Mouse (Mus musculus) spleen, postnatal 36 days (tissue): ENCODE data around the gene Eif2ak3.
"Not testable (repeated sequence)": the region's sequence is repeated elsewhere in the genome, so short reads cannot be mapped to it uniquely, and the experiment has no call there.

Experiments
- DNase-seq, 2 experiments: peaks; one replicate each; pipeline ENCODE4 v3.0.0; 2022; ENCODE audit warnings: low spot score in 2 of 2, mixed read lengths in 1 of 2

Gene Eif2ak3

DNA sequence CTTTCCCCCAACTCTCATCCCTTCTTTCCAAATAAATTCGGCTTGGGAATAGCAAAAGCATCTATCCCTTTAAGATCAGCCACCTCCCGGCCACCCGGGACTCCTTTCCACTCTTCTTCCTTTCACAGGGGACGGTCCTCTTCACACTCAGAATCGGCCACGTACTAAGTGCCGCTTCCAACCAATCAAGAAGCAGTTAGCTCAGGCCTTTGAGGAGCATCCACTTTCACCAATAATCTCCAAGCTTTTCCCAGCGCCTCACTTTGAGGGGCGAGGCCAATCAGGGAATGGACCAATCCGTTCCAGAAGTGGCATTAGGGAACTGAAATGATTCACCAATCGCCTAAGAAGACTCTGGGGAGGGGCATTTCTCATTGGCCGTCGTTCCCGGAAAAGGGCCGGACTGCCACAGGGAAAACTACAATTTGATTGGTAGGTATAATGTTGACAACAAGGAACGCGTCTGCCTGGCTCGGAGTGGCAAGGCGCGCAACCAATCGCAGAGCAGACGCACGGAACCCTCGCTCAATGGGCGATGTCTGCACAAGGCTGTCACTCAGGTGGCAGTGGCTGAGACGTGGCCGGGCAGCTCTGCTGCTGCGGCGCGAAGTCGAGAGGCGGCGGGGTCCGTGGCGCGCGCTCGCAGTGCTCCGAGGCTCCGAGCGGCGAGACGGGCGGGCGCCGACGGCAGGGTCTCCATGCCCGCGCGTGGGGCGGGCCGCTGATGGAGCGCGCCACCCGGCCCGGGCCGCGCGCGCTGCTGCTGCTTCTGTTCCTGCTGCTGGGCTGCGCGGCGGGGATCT, at the start of gene Eif2ak3:
Gene Eif2ak3 (plus strand): TSS at position 514 of the 803 bp plus-strand sequence.
- peak; percentile 99 for DNase-seq

DNA sequence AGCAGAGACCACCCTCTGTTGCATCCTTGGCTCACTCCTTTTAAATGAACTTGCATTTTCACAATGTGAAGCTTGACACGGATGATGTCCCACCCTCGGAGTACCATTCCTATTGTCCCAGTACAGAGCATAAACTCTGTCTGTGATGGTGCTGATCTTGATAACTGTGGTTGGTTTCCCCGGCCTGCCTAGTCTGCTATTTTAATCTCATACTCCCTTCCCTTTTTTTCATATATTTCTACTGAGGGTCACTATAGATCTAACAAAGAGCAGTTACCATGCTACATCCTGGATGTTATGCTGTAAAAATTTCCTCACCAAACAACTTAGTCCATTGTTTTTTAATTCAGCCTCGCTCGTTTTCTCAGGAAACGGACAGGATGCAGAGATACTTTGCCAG, 47.4 kb upstream of the Eif2ak3 start:
- DNase-seq: no peak

DNA sequence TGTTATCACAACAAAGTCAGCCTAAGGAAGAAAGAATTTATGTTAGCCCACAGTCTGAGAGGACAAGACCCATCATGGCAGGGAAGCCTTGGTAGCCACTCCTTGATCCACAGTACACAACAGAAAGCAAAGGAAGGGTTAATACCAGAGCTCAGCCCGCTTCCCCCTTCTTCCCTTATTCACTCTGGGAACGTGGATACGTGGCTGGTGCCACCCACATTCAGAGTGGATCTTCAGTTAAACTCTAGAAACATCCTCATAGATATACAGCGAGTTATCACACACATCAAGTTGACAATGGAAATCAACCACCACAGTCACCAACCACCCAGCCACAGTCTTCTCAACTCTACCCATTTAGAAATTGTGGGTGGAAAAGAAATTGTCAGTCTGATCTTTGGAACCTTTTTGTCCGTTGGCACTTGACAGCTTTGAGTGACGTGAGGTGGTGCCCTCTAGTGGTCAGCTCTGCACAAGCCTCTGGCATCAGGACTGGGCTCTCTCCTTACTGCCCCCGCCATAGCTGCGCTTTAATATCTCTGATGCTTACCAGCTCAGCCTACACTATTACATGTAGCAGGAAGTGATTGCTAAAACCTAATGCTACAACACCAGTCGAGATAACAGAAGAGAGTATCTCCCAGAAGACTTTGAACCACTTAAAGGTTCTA, 46.6 kb upstream of the Eif2ak3 start:
- peak; percentile 75 to 78 for DNase-seq

DNA sequence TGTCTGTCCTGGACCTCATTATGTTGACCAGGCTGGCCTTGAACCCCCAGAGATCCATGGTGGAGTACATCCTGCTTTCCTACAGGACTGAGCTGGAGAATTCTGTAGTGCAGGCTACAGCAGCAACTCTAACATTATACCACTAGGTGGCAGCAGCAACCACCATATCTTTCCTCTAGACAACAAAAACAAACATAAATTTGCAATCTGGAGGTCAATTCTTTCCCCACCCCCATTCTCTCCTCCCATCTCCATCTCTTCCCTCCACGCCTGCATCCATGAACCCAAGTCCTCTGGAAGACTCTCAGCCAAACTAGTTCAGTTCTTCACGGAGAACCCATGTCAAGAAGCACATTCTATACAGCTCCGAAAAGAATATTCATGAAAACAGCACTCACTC, 39.7 kb upstream of the Eif2ak3 start:
- no peak for DNase-seq

DNA sequence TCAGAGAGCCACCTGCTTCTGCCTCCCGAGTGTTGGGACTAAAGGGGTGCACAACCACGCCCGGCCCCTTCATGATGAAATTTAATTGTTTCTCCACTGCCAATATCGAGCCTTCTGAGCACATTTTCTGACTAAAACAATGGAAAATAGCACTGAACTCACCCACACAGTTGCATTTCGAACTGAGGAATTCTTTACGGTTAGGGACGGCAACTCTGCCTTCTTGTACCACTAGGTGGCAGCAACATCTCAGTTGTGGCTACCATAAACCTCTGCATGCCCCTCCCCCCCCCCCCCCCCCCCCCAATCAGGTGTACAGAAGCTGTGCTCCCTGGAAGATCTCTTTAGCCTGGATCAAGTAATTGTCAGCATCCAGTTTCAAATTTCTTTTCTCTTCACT, 39.0 kb upstream of the Eif2ak3 start:
- peak; percentile 50 to 60 for DNase-seq

DNA sequence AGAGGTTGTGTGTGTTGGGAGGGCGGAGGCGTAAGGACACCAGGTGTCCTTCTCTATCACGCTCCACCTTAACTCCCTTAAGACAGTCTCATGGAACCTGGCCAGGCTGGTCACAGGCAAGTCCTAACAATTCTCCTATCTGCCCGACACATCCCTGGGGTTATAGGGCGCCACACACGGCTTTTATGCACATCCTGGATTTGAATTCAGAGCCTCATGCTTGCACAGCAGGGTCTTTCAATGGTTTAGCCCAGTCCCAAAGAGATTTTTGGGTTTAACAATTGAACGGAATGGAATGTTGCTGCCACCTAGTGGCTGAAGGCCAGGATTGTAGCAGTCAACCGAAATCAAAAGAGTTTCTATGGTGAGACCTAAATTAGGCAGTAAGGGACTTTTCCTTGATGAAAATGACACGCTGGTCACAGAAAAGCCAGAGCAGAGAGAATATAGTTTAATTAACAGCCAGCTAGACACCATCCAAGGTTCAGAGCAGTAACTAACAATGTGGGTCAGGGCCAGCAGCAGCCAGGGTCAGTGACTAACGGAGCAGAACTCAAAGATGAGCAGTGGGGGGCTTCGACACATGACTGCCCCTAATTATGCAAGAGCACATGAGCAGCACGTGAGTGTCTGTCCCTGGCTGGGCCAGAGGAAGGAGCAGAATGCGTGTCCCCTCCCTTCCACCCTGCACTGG, 38.3 kb upstream of the Eif2ak3 start:
- DNase-seq: peak; percentile 46 to 66

DNA sequence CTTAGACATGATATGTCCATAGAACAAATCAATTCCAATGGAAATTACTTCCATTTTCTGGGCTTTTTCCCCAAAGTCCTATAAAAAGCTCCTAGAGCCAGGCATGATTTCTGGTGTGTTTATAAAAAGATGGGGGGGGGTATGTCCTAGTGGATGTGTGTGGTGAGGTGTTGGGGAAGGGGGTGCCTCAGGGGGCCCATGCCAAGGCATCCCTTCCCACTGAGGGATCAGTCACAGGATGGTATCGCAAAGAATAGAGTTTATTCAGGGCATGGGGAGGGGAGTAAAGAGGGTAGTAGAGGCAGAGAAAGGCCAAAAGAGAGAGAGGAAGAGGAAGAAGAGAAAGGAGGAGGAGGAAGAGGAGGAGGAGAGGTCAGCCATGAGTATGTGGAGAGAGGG, 37.8 kb upstream of the Eif2ak3 start:
- no peak for DNase-seq

DNA sequence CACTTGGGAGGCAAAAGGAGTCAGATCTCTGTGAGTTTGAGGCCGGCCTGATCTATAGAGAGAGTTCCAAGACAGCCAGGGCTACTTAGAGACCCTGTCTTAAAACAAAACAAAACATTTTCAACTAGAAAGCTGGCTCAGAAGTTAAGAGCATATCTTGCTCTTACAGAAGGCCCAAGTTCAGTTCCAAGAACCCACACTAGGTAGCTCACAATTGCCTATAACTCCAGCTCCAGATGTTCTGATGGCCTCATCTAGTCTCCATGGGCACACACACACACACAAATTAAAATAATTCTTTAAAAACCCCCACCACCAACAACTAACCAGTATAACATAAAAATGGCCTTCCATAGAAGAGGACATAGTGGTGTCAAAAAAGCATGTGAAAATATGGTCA, 33.8 kb upstream of the Eif2ak3 start:
- no peak for DNase-seq

DNA sequence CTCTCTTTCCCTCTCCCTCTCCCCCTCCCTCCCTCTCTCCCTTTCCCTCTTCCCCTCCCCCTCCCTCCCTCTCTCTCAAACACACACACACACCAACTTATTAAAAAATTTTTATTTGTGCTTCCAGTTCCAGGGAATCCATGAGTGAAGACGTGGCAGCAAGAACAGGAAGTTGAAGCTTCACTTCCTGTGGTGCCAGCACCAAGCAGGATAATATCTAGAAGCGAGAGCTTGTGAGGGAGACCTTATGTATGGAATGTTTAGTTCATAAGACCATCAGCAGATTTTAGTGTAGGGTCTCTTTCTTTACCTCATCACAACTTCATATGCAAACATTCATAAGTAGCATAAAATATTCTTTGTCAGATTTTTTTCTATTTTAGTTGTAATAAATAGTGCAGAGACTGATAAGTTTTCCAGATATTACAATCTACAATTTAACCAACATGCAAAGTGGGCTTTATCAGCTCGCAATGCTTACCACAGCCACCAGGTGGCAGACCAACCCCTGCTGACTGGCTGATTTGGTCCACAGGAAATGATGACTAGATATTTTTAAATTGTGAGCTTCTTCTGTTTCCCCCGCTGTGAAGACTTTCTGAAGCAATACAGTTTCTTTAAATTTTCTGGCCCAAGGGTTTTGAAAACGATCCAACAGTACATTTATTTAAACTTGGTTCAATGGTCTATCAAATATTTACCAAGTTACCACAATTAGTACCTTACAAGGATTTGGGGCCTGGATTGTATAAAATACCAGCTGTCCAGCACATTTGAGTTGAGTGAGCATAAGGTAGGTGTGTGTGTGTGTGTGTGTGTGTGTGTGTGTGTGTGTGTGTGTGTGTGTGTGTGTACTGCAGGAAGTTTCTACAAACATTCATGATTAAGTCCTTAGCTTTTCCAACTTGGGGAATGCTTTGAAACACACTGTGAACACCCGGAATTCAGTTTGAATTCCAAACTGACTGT, 32.5 kb upstream of the Eif2ak3 start:
- DNase-seq: peak; percentile 66 to 75

DNA sequence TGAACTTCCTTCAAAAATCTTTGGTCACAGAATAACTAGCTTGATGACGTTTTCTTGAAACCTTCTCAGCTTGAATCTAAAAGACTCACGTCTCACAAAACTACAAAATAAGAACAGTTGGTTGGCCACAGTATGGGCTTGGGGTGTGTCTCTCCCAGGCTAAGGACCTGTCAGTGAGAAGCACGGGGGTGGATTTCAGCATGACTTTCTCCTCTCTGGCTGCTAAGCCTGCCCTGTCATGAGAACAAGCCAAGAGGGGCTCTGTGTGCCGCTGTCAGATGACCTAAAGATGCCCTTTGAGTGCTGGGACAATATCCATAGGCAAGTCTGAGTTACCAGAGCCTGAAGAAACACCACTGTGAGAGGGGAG, 31.8 kb upstream of the Eif2ak3 start:
- DNase-seq: no peak

DNA sequence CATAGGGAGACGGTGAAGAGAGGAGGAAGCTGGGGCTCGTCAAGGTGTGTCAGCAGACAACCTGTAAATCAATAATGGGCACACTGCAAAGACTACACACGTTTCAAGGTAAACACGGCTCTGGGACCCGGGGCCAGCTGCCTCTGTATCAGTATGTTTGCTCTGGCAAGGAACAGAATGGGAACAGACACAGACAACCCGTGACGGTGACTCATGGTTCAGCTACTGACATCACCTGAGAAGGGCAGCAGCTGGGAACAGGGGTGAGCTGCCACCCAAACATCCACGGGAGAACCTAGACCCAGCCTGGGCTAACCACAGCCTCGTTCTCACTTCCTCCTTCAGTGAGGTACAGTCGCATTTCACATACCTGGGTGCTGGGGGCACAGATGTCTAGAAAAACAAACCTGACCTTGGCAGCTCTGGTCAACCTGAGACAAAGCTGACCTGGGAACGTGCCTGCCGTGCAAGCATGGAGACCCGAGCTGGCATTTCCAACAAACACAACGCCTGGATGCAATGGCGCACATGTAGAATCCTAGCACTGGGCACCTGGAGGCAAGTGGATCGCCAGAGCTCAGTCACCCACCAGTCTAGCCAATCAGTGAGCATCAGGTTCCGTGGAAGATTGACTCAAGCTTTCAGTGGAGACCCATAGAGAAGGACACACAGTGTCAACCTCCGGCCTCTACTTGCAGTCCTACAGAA, 30.2 kb upstream of the Eif2ak3 start:
- peak; percentile 83 to 85 for DNase-seq

DNA sequence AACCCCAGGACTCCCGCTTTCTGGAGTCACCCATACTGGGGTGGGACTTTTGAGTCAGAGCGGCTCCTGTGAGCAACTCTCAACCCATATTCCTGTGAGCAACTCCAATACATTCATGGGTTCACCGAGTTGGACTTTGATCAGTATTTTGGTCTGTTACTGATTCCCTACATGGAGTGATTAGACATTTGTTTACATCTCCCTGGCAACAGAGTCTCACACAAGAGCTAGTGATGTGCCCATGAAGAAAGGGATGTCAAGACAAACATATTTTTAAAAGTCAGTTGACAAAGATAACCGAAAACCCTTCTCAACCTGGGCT, 29.7 kb upstream of the Eif2ak3 start:
- DNase-seq: no peak

DNA sequence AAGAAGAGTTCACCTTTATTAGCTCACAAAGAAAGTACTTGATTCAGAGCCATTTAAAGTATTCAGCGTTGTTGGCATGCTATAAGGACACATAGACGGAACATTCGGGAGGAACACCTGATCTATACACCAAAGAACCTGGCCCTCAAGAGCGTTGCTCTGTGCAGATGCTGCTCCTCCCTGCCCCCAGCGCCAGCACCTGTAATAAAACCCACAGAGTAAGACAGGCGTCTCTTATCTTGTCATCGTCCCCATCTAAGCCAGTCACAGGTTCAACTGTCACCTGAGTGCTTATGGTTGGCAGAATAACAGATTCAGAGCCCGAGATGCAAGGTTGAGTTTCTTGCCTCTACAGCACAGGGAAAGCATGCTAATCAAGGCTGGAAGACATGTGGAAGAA, 28.8 kb upstream of the Eif2ak3 start:
- no peak for DNase-seq

DNA sequence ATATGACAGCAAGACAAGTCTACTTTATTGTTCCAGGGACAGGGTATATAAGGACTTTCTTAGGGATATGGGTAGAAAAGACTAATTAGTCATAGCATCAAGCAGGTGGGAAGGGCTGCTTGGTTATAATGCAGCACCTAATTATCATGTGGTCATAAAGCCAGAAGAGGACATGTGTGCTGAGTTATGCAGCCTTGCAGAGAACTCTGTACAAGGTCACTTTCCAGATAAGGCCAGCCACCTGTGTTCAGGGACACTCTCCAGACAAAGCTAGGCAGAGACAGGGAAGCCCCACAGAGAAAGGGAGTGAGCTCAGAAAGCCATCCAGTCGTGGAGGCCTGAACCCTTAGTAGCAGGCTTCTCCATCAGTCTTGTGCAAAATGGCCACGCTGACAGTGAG, 22.7 kb upstream of the Eif2ak3 start:
- DNase-seq: no peak

DNA sequence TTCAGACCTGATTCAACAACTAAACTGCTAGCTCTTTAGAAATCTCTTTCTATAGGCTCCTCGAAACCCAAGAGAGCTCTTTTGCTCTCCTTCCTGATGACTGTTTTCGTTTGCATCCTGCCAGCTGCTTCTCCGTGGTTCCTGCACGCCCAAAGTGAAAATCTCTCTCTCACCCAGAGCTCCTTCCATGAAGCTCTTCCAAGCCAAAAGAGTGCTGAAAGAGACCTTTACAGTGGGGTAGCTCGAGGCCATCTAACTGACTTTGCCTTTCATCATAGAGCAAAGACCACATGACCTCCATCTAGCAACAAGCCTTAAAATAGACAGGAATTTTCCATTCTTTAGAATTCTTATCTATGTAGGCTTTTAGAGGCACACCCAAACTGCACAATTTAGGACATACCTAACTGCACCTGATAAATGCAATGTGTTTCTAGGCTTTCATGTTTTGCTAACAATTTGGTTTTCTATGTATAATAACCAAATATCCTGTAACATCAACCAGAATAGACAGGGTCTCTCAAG, 21.9 kb upstream of the Eif2ak3 start:
- DNase-seq: no peak

DNA sequence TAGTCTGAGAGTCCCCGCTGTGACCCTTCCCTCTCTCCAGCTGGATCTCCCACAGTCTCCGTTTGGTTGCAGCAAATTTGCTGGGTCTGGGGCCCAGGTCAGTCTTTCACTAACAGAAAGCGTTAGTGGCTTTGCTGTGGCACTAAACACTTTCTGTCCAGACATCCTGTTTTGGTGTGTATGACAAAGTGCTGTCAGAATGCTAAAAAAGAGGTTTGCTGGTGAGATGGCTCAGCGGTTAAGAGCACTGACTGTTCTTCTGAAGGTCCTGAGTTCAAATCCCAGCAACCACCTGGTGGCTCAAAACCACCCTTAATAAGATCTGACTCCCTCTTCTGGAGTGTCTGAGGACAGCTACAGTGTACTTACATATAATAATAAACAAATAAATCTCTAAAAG, 21.0 kb upstream of the Eif2ak3 start:
- not testable (repeated sequence) for DNase-seq

DNA sequence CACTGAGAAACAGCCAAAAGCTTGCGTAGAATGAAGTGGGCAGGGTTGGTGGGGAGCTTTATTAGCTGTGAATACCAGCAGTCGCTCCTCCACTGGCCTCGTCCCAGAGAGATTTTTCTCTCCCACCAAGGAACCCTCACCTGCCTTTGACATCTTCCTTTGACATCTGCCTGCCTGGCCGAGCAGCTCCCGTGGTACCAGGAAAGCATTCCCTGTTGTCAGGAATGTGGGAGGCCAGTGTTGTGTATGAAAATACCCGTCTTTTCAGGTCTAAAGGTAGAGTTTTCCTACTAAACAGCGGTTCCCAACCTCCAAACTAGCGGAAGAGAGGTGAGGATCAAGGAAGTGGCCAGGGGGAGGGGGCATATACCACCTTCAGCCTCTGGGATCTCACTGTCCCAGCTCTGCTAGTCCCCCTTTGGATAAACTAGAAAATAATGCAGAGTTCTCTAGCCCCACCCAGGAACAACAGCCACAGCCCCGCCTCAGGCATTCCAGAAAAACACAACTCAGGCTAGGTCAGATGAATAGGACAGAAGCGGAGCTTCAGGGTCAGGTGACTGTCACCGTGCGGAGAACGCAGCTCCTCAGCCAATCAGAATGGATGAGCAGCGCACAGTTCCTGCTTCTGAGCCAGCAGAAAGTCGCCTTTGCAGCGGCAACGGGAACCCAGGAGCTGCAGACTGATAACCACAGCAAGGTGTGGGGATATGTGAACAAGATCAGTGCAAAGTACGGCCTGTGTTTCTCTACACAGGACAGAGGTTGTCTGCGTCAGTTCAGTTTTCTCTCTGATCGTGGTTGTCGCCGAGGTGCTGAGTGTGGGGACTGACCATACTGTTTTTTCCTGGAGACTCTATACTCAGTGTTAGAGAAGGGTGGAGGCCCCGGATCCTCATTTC, 20.0 kb upstream of the Eif2ak3 start:
- peak; percentile 80 for DNase-seq

DNA sequence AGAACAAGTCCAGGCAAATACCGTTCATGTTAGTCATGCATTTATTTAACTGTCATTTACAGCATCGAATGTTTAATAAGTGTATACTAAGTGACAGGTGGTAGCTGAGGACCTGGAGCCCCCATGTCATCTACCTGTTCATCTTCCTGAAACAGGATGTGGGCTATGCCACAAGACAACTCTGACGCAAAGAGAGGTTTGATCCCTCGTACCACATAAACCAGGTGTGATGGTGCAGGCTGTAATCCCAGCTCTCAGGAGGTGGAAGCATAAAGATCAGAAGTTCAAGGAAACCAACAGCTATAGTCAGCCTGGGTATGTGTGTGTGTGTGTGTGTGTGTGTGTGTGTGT, 19.4 kb upstream of the Eif2ak3 start:
- DNase-seq: peak; percentile 42 to 49

DNA sequence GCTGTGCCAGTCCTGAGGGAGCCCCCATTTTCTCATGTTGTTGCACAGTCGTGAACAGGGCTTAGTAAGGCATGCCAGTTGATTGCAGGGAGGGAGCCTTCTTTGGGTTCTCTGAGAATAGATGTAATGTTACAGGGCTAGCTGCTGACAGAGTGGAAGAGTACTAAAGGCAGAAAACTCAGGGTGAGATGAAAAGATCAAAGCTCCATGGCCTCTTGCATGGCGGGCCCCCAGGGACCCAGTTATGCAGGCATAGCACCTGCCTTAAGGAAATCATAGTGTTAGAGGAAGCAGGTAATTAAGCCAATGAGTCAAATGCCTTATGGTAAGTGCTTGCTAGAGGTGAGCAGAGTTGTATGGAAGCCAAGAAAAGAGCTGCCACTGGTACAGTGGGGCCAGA, 14.9 kb upstream of the Eif2ak3 start:
- no peak for DNase-seq

DNA sequence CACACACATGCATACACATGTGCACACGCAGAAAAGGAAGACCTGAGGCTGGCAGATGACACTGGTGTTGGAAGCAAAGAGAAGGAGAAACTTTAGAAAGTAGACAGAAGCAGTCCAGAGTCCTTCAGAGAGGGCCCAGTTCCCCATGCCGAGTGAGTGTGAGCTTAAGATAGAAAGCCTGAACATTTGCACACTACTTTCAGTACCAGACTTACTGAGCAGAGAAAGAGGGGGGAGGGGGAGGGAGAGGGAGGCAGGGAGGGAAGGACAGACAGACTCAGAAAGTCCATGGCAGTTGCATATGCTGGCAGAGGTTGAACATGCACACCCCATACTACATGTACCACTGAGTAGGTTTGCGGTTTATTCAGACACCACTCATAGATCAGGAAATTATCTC, 13.8 kb upstream of the Eif2ak3 start:
- DNase-seq: no peak
